Mouse (Mus musculus): ENCODE results near the gene Pex11b.
"Not testable (repeated sequence)": the region's sequence is repeated elsewhere in the genome, so short reads cannot be mapped to it uniquely, and the experiment has no call there.

Pex11b gene

DNA sequence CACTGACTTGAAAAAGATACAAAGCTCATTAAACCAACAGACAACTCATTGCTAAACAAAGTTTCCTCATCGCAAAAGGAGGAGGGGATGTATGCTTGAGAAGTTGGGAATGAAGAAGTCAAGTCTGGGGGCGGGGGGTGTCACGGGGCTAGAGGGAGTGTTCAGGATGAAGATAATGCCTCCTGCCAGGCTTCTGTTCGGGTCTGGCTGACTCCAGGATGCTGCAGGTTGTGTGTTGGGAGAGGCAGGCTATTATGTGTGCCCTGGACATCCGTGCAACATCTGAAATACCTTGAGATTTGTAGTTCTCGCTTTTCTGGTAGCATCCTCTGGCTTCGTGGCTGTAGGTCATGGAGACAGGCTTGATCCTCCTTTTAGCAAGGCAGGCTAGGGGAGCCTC is 43.3 kb downstream of the Pex11b start:
- no peak for DNase-seq

DNA sequence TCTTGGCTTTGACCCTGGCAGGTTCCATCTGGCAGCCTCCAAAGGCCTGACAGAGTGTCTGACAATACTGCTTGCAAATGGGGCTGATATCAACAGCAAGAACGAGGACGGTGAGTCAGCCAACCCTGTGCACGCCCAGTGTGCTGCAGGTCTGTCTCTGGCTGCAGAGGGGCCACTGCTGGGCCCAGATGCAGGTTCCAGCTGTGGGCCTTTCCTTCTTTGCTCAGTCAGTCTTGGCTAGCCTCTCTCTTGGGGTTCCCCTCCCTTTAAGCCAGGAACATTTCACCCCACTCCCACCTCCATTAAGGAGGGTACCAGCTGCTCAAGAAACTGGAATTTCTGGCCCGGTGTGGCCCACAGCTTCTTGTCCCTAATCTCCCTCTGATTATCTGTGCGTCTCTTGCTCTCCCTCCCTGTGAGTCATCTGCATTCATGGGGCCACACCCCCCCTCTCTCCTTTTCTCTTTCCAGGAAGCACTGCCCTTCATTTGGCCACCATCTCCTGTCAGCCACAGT is 44.0 kb downstream of the Pex11b start:
- DNase-seq: no peak

DNA sequence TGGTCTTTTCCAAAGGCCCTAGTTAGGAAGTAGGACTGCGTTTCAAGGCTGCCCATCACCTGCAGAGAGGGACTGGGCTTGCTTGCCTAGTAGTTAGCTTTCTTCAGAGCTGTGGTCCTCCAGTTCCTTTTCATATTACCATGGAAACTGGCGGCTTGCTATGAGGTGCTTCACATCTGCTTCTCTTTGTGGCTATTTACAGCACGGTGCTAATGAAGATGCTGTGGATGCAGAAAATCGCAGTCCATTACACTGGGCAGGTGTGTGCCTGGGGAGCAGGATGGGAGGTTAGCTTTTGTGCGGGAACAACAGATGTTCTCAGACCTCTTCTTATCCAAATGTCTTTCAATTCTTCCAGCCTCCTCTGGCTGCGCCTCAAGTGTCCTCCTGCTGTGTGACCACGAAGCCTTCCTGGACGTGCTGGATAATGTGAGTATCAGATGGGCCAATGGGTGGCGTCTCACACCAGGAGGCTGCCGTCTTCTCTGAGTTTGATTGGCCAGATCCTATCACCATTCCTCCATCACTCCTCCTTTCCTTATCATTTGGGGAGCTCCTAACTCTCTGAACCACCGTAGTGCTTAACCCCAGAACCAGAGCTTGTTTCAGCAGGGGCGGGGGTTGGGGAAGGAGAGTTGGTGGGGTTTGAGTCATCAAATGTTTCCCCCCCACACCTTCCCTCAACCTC is 45.2 kb downstream of the Pex11b start:
- no peak for DNase-seq

DNA sequence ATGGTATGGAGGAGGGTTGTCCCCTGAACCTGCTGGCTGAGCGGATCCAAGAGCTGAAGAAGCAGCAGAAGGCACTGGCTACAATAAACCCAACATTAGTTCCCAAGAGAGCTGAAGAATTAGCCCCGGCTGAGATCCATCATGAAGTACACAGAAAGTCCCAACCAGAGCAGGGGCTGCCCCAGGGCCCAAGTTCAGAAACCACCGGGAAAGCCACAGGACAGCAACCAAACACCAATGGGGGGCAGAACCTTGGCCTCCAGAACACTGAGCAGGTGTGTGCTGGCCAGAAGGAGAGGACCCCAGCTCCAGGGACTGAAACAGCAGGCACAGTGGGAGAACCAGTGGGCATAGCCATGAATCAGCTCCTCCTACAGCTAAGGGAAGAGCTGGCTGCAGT is 48.3 kb downstream of the Pex11b start:
- no peak for DNase-seq

DNA sequence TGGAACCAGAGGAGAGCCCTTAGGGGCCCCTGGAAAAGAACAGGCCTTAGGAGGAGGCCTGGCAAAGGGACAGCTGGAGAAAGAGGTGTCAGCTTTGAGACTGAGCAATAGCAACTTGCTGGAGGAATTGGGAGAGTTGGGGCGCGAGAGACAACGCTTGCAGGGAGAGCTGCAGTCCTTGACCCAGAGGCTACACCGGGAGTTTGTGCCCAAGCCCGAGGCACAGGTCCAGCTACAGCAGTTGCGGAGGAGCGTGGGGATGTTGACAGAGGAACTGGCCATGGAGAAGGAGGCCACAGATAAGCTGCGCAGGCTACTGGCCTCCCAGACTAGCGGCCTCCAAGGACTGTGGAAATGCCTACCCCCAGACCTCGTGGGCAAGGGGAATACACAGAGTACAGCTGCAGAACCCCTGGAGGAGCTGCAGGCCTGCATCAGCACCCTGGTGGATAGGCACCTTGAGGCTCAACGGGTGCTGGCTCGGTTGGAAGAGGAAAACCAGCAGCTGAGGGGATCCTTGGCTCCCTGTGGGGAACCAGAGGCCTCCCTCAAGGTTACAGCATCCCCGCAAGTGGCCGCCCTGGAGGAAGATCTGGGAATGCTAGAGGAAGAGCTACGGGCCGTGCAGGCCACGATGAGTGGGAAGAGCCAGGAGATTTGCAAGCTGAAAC is 49.1 kb downstream of the Pex11b start:
- DNase-seq: no peak

DNA sequence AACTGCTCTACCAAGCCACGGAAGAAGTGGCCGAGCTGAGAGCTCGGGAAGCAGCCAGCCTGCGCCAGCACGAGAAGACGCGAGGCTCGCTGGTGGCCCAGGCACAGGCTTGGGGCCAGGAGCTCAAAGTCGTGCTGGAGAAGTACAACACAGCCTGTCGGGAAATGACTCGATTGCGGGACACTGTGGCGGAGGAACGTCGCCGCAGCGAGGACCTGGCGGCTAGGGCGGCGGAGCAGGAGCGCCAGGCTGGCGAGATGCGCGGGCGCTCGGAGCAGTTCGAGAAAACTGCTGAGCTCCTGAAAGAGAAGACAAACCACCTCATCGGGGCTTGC is 49.6 kb downstream of the Pex11b start:
- DNase-seq: peak; percentile 37 to 51

DNA sequence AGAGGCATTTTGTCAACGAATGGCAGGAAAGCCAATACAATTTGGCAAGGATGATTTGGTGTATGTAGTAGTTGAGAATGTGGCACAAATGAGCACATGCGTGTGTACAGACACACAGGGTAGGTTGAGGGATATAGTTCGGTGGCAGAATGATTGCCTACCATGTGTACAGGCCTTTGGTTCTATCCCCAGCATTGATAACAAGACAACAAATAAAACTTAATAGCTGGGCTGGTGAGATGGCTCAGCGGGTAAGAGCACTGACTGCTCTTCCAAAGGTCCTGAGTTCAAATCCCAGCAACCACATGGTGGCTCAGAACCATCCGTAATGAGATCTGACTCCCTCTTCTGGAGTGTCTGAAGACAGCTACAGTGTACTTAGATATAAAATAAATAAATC is 50.9 kb downstream of the Pex11b start:
- DNase-seq: not testable (repeated sequence)

DNA sequence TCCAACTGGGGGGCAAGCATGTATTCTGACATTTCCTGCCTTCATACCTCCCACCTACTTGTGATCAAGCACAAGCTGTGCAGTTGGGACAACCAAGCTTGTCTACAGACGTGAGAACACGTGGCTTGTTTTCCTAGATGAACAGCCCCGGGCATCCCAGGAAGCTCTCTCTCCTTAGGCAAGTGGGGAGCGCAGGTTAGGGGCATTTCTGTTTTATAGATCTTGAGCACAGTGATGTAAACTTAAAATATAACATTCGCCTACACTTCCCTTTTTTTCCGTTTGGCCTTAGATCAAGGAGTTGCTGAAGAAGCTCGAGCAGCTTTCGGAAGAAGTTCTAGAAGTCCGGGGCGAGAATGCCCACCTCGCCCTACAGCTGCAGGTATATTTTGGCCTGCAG is 53.7 kb downstream of the Pex11b start:
- DNase-seq: no peak

DNA sequence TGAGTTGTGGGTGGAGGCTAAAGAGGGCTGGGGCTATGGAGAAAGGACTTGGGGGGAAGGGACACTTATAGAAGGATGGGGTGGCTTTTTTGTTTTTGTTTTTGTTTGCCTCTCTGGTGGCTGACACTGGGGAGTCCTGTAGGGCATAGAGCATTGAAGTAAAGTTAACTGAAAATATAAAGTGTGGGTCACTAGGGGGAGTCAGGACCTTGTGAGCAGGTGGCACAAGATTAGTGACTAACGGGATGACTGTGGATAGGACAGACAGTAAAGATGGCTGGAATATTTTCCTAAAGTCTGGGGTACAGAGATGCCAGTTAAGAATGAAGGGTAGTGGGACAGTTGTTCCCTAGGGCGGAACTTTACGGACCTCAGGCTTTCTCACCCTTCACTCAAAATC is 55.1 kb downstream of the Pex11b start:
- no peak for DNase-seq

DNA sequence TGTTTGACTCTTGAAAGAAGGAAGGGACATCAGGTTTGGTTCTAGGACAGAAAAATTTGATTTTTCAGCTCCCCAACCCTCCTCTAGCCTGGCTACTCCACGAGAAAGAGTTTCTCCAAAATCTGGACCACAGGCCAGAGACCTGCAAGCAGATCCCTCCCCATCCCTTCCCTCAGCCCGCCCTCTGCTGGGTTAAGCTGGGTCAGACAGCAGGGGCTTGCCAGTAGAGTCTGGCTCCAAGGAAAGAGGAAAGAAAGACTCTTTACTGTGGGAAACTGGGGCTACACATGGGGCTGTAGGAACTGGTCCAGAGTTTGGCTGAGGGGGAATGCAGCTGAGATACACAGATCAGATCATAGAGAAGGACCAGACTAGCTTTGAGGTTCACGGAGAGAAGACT is 57.3 kb downstream of the Pex11b start:
- DNase-seq: peak; percentile 68 to 77

DNA sequence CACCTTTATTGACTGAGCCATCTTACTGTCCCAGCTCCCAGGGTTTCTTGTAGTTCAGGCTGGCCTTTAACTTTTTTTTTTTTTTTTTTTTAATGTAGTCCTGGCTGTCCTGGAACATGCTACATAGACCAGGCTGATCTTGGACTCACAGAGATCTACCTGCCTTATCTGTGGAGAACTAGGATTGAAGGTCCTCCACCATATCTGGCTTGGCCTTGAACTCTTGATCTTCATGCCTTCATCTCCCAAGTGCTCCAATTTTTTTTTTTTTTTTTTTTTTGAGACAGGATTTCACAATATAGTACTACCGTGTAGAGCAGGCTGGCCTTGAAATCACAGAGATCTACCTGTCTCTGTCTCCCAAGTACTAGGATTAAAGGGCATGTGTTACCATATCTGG is 58.4 kb downstream of the Pex11b start:
- no peak for DNase-seq
